Mouse (Mus musculus) kidney, adult 2 months (tissue): ENCODE measurements at regions not wholly inside any gene's neighbourhood (a gene's known extent, or its start where the extent isn't known, plus 50 kb on each side); places are given as distances from the start of the nearest gene placed in this dataset.

Experiments used
- DNase-seq: peaks from one replicate; pipeline ENCODE4 v3.0.0; 2021
- H3K27ac ChIP-seq: fragments of 200-500 bp; 2 replicates; pipeline ENCODE4 v1.5.1; 2012; ENCODE audit warnings: low read depth, low read length, control low read depth, inconsistent platforms; ENCODE audit not compliant: insufficient read depth
- H3K27me3 ChIP-seq: fragments of 200-500 bp; replicated peaks from 2 replicates; pipeline ENCODE4 v1.6.1; 2012; ENCODE audit warnings: mild to moderate bottlenecking, moderate library complexity, low read length, inconsistent platforms; ENCODE audit not compliant: control insufficient read depth, insufficient read depth
- H3K36me3 ChIP-seq: fragments of 200-500 bp; 2 replicates; pipeline ENCODE4 v1.6.1; 2012; ENCODE audit warnings: mild to moderate bottlenecking, moderate library complexity, low read length, inconsistent platforms; ENCODE audit not compliant: control insufficient read depth, insufficient read depth
- H3K4me1 ChIP-seq: fragments of 200-500 bp; 2 replicates; pipeline ENCODE4 v1.6.1; 2011; ENCODE audit warnings: low read length; ENCODE audit not compliant: control insufficient read depth, insufficient read depth
- H3K4me3 ChIP-seq: fragments of 200-500 bp; 2 replicates; pipeline ENCODE4 v1.5.1; 2011; ENCODE audit warnings: mild to moderate bottlenecking, low read depth, low read length, control low read depth; ENCODE audit not compliant: insufficient read depth
- CTCF ChIP-seq: fragments of 200-500 bp; conservative IDR thresholded peaks from 2 replicates; pipeline ENCODE4 v1.5.1; 2011; ENCODE audit warnings: low read depth, mild to moderate bottlenecking, control low read depth, low read length, moderate library complexity, mixed read lengths; ENCODE audit not compliant: insufficient read depth, insufficient read length
- POLR2A ChIP-seq: fragments of 200-500 bp; IDR thresholded peaks from one replicate; pipeline ENCODE4 v1.6.1; 2011; ENCODE audit warnings: low read depth, low read length, control low read depth
- WGBS: fragments of 180-500 bp; shearing (Covaris S2); methylation state at CpG from one replicate; pipeline ENCODE4 v1.1.7; 2018; 5-methylcytosine and 5-hydroxymethylcytosine counted together

DNA sequence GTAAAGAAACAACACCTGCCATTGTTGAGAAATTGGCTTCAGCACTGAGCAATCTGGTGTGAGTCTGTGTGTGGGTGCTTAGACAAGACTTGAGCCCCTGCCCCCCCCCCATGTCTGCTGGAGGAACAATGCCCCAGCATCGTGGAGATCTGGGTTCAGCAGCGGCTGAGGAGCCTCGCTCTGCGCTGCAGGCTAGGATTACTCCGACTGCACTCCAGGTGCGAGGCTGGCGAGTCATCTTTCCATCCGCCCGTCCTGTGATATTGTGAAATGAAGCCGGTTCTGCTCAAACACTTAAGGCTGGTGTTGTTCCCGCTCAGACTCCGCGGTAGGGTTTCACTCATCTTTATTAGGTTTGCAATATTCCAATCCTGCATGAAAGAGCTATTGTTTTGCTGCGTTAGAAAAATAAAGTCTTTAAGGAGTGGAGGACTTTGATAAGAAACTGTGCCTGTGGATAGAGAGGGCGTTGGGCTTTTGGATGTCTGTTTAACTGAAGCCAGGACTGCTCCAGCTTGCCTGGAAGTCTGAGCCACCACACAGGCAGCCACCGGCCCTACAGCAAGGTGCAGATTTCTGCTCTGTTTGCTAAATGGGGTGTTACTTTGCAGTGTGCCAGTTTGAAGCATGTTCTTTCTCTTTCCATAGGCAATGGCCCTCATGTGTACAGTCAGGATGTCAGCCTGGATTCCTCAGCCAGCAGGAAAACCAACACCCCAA lies 375.2 kb downstream of the Sox11 start:
- Histone ChIP-seq H3K27ac (no peak overlapping the region), H3K36me3 (no peaks in the 10 kb centered on the region), H3K4me1 (no peaks in the 10 kb centered on the region), H3K27me3 (no peaks in the 10 kb centered on the region), H3K4me3 (no peak overlapping the region)
- WGBS = 36% methylated on average over 16 of the region's 16 CpGs
- TF ChIP-seq CTCF = no peak
- no peak for TF ChIP-seq POLR2A
- DNase-seq = no peak

- no peaks in the 10 kb centered on the region for H3K27me3 ChIP-seq
- no peak overlapping the region for H3K27ac ChIP-seq
- no peaks in the 10 kb centered on the region for H3K4me1 ChIP-seq
- DNase-seq = no peak
- H3K4me3 ChIP-seq = no peak overlapping the region
- no peak for TF ChIP-seq POLR2A
- no peak for TF ChIP-seq CTCF
- no peaks in the 10 kb centered on the region for H3K36me3 ChIP-seq
These were observed 378.5 kb downstream of the Sox11 start for GRCm38 (mm10) chr12:26963917-26964316.

GRCm38 (mm10) chr12:26939831-26940230 lies 402.5 kb downstream of the Sox11 start:
- Histone ChIP-seq H3K4me1 (no peaks in the 10 kb centered on the region), H3K27me3 (no peaks in the 10 kb centered on the region), H3K4me3 (no peak overlapping the region), H3K27ac (no peak overlapping the region), H3K36me3 (no peaks in the 10 kb centered on the region)
- no peak for TF ChIP-seq POLR2A
- no peak for TF ChIP-seq CTCF
- WGBS = 88% methylated on average over 2 of the region's 2 CpGs
- no peak for DNase-seq

DNA sequence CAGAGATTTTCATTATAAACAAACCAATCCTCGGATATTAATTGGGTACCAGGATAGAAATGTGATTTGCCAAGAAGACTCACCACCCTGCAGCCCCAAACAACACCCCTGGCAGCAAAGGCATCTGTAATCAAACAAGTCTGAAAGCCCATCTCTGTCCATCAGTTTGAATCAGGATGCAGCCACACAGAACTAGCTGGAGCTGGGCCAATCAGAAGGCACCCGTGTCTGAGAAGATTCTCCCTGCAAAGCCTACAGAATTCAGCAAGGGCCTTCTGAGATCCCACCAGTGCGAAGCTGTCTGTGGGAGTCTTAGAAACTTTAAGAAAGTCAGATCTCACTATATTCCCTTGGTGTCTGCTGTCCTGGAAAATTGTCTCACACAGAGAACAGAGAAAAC lies 404.5 kb downstream of the Sox11 start:
- no peaks in the 10 kb centered on the region for H3K4me1 ChIP-seq
- no peaks in the 10 kb centered on the region for H3K27me3 ChIP-seq
- DNase-seq = no peak
- H3K27ac ChIP-seq = no peak overlapping the region
- no peak for TF ChIP-seq CTCF
- TF ChIP-seq POLR2A = no peak
- WGBS = 77% methylated on average over 3 of the region's 3 CpGs
- no peak overlapping the region for H3K4me3 ChIP-seq
- no peaks in the 10 kb centered on the region for H3K36me3 ChIP-seq

DNA sequence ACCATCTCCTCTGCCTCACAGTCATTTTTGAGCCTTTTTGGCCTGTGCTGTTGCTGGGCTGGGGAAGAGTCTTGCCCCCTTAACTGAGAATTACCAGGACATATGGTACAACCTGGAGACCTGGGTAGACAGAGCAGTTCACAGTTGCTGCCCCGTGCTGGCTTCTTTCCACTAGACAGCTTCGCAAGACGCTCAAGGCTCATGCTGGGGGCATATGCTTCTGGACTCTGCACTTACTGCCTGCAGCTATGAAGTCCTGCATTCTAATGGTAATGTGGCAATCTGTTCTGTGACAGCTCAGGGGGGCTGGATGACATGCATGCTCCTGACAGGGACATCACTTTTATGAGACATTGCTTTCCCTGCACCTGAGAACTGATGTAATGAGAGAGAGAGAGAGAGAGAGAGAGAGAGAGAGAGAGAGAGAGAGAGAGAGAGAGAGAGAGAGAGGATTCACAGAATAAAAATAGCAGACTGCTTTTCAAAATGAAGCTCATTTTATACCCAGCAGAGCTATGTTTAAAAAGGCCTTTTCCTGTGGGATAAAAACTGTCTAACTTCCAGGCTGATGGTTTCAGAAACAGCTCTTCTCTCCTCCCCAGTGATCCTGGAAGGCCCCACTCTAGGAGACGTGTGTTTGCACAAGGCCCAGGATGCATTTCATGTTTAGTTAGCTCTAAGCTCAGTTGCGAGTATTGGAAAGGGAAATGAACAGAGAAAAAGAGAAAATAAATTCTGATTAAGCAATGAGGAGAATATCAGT lies 405.5 kb downstream of the Sox11 start:
- 61% methylated on average over 5 of the region's 5 CpGs for WGBS
- Histone ChIP-seq H3K27ac (no peak overlapping the region), H3K4me1 (no peaks in the 10 kb centered on the region), H3K36me3 (no peaks in the 10 kb centered on the region), H3K27me3 (no peaks in the 10 kb centered on the region), H3K4me3 (no peak overlapping the region)
- TF ChIP-seq POLR2A (no peak), CTCF (no peak)
- no peak for DNase-seq

DNA sequence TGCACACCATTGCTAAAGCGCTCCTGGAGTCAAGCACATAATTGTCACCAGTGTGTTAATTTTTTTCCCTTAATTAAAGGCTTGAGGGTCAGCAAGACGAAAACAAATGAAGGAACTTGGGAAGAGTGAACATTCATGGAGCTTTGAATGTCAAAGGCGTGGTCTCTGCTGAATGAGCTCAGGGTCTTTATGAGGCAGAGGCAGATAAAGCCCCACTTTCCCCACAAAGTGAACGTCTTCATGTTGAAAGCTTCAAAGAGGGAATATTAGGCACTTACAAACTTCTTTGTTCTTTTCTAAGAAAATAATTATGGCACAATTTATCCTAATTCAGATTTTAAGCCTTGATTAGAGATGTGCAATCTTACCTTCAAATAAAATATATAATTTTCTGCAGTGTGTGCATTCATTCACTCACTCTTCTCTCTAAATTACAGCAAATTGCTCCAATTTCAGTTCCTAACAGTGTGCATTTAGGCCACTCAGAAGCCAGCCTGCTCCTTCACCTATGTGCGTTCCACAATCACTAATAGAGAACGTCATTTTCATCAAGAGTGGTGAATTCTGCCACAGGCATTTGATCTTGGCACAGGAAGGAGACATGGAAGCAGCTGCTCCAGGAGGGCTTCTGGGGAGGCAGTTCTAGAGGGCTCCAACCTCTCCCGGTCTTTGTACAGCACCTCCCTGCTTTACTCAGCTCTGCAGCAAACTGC lies 412.1 kb downstream of the Sox11 start:
- Histone ChIP-seq H3K4me1 (no peaks in the 10 kb centered on the region), H3K4me3 (no peak overlapping the region), H3K27me3 (no peaks in the 10 kb centered on the region), H3K36me3 (no peaks in the 10 kb centered on the region), H3K27ac (no peak overlapping the region)
- TF ChIP-seq CTCF (no peak), POLR2A (no peak)
- no peak for DNase-seq
- 74% methylated on average over 7 of the region's 7 CpGs for WGBS

- Histone ChIP-seq H3K36me3 (no peaks in the 10 kb centered on the region), H3K4me1 (no peaks in the 10 kb centered on the region), H3K27ac (no peak overlapping the region), H3K4me3 (no peak overlapping the region), H3K27me3 (no peaks in the 10 kb centered on the region)
- no peak for DNase-seq
- TF ChIP-seq POLR2A (no peak), CTCF (no peak)
- WGBS = 93% methylated on average over 1 of the region's 1 CpGs
These were observed 436.2 kb downstream of the Sox11 start for GRCm38 (mm10) chr12:26906126-26906525.
